10 mouse cellular contexts compared by ENCODE assay signal in the genomic region with DNA sequence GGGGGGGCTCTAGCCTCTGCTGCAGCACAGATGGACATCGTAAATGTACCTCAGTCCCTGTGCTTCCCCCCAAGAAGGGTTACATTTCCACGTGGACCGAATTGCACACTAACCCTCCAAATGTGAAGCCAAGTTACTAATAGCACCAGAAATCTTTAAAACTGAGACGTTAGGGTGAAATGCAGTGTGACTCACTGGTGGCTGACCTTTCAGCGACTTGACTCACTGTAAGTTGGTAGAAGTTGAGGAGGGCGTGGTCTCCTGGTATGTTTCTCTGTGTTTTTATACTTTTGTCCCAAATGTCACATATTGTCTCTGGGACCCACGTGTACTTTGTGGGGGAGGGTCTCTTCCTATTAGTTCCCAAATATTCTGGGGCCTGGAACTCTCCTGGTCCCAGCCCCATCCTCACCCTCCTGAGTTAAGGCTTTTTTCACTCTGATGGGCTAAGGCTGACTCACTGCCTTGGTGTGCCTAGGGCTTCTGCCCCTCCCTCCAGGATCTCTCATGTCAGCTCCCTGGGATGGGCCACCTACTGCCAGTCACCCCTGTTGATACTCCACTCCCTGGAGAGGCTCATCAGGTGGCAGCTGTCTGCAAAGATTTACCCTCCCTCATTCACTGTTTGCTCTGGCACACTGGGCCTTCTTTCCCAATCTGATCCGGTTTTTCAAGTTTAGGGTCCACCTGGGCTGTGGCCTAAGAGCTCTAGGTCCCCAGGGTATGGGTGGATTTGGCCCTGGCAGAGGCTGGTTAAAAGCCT. TPM values are rescaled to one million over a fixed set of nuclear protein-coding genes. Genes with fewer than 3 reads are reported as not detected.
DNase-seq lines count a peak whose midpoint lies in the region; ATAC-seq lines count a peak whose summit lies in the region.
"Had no signal": no experiment of that assay in that cellular context is flagged by ENCODE, and none has a peak within 500 bp of the region (broad histone marks: within the 10 kb centered on the region; RNA-seq: fewer than 3 reads in every experiment).

No protein-coding gene starts in this region.

- H3K36me3 ChIP-seq in hindbrain, embryonic 16.5 days (ENCODE audit: control insufficient read depth, insufficient read depth, low read length): no peaks in the 10 kb centered on the region

- H3K27ac ChIP-seq in hindbrain, embryonic 16.5 days (ENCODE audit: low read depth, low read length): no peak overlapping the region
- H3K27ac ChIP-seq: liver, embryonic 14.5 days had no signal

- no peak overlapping the region for H3K9ac ChIP-seq in hindbrain, embryonic 16.5 days (ENCODE audit: low read depth, low read length)
- H3K9ac ChIP-seq: liver, embryonic 14.5 days had no signal

- no peak overlapping the region for H3K4me2 ChIP-seq in hindbrain, embryonic 16.5 days (ENCODE audit: low read length)

- WGBS in hindbrain, embryonic 16.5 days: 85% methylated on average over 8 of the region's 8 CpGs

- H3K4me3 ChIP-seq in hindbrain, embryonic 16.5 days (ENCODE audit: low read length): no peak overlapping the region

- H3K27me3 ChIP-seq in hindbrain, embryonic 16.5 days (replicated peaks; ENCODE audit: control insufficient read depth, insufficient read depth, low read length): no peaks in the 10 kb centered on the region

- DNase-seq in 3134 (ENCODE audit: extremely low read depth, insufficient read length, low spot score) (peak; percentile 85), NIH3T3 (ENCODE audit: low read depth) (peak; percentile 84)
- peak; percentile 95 for DNase-seq in fat pad, adult 2 months (ENCODE audit: extremely low read depth, low read depth, low spot score)
- DNase-seq in lung, postnatal 25 days (ENCODE audit: low spot score): peak; percentile 86
- no peak for DNase-seq in heart, adult 18-20 months
- DNase-seq: heart, postnatal 4 days; right cerebral cortex, adult 18-20 months had no signal

- H3K4me1 ChIP-seq in hindbrain, embryonic 16.5 days (ENCODE audit: control insufficient read depth, insufficient read depth, low read depth, low read length): peaks cover under 1% of the 10 kb centered on the region

- no peak for ATAC-seq in megakaryocyte-erythroid progenitor cell, adult 5-6 weeks (replicated peaks; ENCODE audit: low FRiP score, low TSS enrichment, poor library complexity, severe bottlenecking)
- ATAC-seq in hindbrain, embryonic 16.5 days: no peak

- H3K9me3 ChIP-seq in hindbrain, embryonic 16.5 days (ENCODE audit: control insufficient read depth, low read length): no peaks in the 10 kb centered on the region

RNA-seq across cellular contexts. Expression of a gene that starts 33.4 kb away (rescaled TPM):
- total RNA-seq in megakaryocyte-erythroid progenitor cell, adult 5-6 weeks (2014; fragmentation: Nextera tagmentation): 1.0 and 2.3 TPM in 2 replicates
- total RNA-seq in megakaryocyte-erythroid progenitor cell, adult 5-6 weeks (2017): 1.5 and 17.7 TPM in 2 replicates
- polyA plus RNA-seq in hindbrain, embryonic 16.5 days (2015; fragmentation: Nextera tagmentation; extraction: Ambion mirVana): 22.8 and 23.9 TPM in 2 replicates
- total RNA-seq in heart, adult 18-20 months (2021): 10 to 100 TPM in 1 of 2 experiments, 1 to 10 TPM in 1; 6.5 to 10.7 TPM

Comparison
In these comparisons a context has a peak if more than half of its experiments do, and no peak if none do; other contexts are left out.
1. DNase-seq: peak in 3134 (single experiment), NIH3T3 (single experiment), fat pad, adult 2 months (single experiment) and lung, postnatal 25 days (single experiment); none in heart, adult 18-20 months (0 of 2).